Mouse (Mus musculus) midbrain, embryonic 14.5 days (tissue): Measurements from ENCODE around the gene Ctnna2. TPM values are rescaled to one million over a fixed set of nuclear protein-coding genes. Genes with fewer than 3 reads are reported as not detected.

Experiments used
- ATAC-seq: fragments of 200-750 bp; cut with Nextera tagmentation; 2 replicates; pipeline ENCODE4 v1.8.0; 2017; ENCODE audit warnings: moderate number of reproducible peaks, moderate library complexity; ENCODE audit not compliant: low FRiP score, low TSS enrichment
- DNase-seq: peaks from one replicate; pipeline ENCODE4 v3.0.0-alpha.2; 2015
- H3K27ac ChIP-seq: fragments of 300-500 bp; sonication (generic); replicated peaks from 2 replicates; pipeline ENCODE4 v1.5.1; 2014; ENCODE audit warnings: mild to moderate bottlenecking, low read depth, low read length, moderate library complexity
- H3K27me3 ChIP-seq: fragments of 300-500 bp; sonication (generic); 2 replicates; pipeline ENCODE4 v1.6.1; 2014; ENCODE audit warnings: low read length, control low read depth, mixed read lengths; ENCODE audit not compliant: control insufficient read depth, insufficient read depth
- H3K36me3 ChIP-seq: fragments of 300-500 bp; sonication (generic); 2 replicates; pipeline ENCODE4 v1.6.1; 2014; ENCODE audit warnings: low read length, control low read depth; ENCODE audit not compliant: control insufficient read depth, insufficient read depth
- H3K4me1 ChIP-seq: fragments of 300-500 bp; sonication (generic); 2 replicates; pipeline ENCODE4 v1.6.1; 2014; ENCODE audit warnings: mild to moderate bottlenecking, antibody characterized with exemption, low read length, control low read depth; ENCODE audit not compliant: control insufficient read depth, insufficient read depth
- H3K4me2 ChIP-seq: fragments of 300-500 bp; sonication (generic); 2 replicates; pipeline ENCODE4 v1.6.1; 2014; ENCODE audit warnings: mild to moderate bottlenecking, low read length, moderate library complexity
- H3K4me3 ChIP-seq: fragments of 300-500 bp; sonication (generic); replicated peaks from 2 replicates; pipeline ENCODE4 v1.5.1; 2014; ENCODE audit warnings: low read depth, low read length
- H3K9ac ChIP-seq: fragments of 300-500 bp; sonication (generic); replicated peaks from 2 replicates; pipeline ENCODE4 v1.6.1; 2014; ENCODE audit warnings: mild to moderate bottlenecking, low read length, moderate library complexity
- H3K9me3 ChIP-seq: fragments of 300-500 bp; sonication (generic); 2 replicates; pipeline ENCODE4 v1.6.1; 2016; ENCODE audit warnings: low read length, control low read depth, mixed read lengths; ENCODE audit not compliant: control insufficient read depth
- WGBS: fragments of 180-500 bp; shearing (Covaris S2); extraction: QIAGEN DNeasy Blood & Tissue Kit; methylation state at CpG from one replicate; pipeline ENCODE4 v1.1.7; 2014; 5-methylcytosine and 5-hydroxymethylcytosine counted together
- polyA plus RNA-seq: library from polyadenylated mRNA; unstranded; fragments of >200 nt; fragmentation: Nextera tagmentation; extraction: Ambion mirVana; gene quantifications from 2 replicates; pipeline ENCODE4 v1.2.1, GENCODE M21; 2014

The Ctnna2 gene
- polyA plus RNA-seq, 1 experiment from 2014 or later = 141 TPM

DNA sequence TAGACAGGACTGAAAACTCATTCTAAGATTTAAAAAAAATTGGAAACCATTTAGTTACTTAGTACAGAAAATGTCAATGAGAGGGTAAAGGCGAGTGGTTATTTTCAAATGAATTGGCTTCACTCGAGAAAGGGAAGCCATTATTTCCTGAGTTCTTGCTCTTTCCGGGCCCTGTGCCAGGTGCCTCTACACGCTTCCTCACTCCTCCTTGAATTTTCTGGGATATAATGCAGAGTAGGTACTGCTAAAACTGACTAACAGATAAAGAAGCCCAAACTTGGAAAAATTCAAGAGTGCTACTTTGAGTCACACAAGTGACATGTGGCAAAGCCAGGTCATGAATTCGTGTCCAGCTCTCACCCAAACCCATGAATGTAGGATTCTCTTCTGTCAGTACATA lies 606.4 kb downstream of the Ctnna2 start:
- DNase-seq = peak; percentile 23
- Histone ChIP-seq H3K9ac (no peak overlapping the region), H3K4me1 (no peaks in the 10 kb centered on the region), H3K9me3 (no peaks in the 10 kb centered on the region), H3K4me3 (no peak overlapping the region), H3K27me3 (no peaks in the 10 kb centered on the region), H3K36me3 (no peaks in the 10 kb centered on the region), H3K27ac (no peak overlapping the region), H3K4me2 (no peak overlapping the region)
- WGBS = 80% methylated on average over 5 of the region's 5 CpGs
- no peak for ATAC-seq

DNA sequence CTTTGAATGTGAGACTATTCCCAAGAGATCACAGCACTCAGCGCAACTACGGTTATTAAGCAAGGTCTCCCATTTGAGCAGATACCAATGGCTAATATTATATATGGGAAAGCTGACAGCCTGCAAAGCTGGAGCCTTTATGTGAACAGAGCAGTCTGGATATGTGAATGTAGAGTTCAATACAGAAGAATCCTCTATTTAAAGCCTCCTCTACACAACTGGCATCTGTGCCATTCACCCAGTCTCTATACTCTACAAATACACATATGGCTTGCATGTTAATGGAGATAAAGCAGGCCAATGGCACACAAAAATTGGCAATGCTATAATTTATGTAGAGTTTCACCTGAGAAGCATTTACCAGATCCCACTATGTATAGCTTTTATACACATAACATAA lies 608.4 kb downstream of the Ctnna2 start:
- no peak overlapping the region for H3K9ac ChIP-seq

DNA sequence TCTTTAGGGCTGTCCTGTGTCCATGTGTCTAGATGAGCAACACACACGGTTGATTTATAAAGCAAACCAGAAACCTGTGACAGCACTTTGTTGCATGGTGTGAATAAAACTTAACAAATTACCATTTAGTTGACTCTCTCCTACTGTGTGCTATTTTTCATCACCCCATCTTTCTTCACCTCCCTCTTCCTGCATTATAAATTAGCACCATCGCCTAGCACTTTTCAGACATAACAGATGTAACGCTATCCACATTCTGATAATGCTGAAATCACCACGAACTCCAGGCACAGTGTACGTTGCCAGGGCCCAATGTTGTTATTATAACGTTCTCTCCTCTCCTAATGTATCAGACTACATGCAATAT lies 621.0 kb downstream of the Ctnna2 start:
- H3K27ac ChIP-seq = no peak overlapping the region

More for the DNA sequence above, 608.4 kb downstream of the Ctnna2 start:
- DNase-seq (no peak), ATAC-seq (no peak)
- WGBS = 80% methylated on average over 2 of the region's 2 CpGs
- H3K9me3 ChIP-seq = no peaks in the 10 kb centered on the region
- H3K36me3 ChIP-seq = no peaks in the 10 kb centered on the region
- H3K4me3 ChIP-seq = no peak overlapping the region
- no peak overlapping the region for H3K27ac ChIP-seq
- H3K27me3 ChIP-seq = no peaks in the 10 kb centered on the region
- H3K4me2 ChIP-seq = no peak overlapping the region
- H3K4me1 ChIP-seq = no peaks in the 10 kb centered on the region

DNA sequence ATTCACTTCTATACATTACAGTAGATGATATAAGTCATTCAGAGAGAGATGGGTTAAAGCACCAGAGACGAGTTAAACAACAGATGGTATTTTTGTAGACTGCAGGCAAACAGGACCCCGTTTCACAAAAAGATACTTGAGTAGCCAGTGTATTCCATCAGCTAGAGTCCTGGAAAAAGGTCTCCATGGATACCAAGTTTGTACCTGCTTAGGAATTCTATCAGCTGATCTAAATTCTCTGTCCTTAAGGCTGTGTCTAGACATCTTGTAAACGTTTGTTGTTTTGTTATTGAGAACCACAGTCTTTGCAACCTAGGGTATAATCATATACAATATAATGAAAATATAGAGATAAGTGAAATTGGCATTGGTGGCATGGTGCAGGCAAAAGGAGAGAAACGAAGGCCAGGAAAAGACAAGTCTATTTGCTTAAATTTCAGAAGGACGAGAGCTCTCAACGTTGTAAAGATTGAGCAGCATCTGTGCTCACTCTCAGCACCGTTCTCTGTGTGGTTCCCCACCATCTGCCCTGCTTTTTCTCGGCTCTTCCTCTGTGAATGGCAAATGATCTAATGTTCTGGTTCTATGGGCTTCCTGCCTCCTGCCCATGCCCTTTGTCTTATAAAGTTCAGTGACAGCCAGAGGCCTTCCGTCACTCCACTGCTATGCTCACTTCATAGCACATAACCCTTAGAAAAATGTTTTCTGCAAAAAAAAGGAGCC lies 621.6 kb downstream of the Ctnna2 start:
- no peak overlapping the region for H3K4me3 ChIP-seq
- no peaks in the 10 kb centered on the region for H3K9me3 ChIP-seq
- H3K4me2 ChIP-seq = no peak overlapping the region
- no peak overlapping the region for H3K9ac ChIP-seq
- H3K36me3 ChIP-seq = no peaks in the 10 kb centered on the region
- no peak overlapping the region for H3K27ac ChIP-seq
- ATAC-seq (no peak), DNase-seq (peak; percentile 13)
- 0 out of 2 replicates have a peak, but pooled peaks cover 3% of the 10 kb centered on the region for H3K4me1 ChIP-seq
- no peaks in the 10 kb centered on the region for H3K27me3 ChIP-seq
- WGBS = 55% methylated on average over 9 of the region's 9 CpGs

More for the DNA sequence above, 621.0 kb downstream of the Ctnna2 start:
- WGBS = 86% methylated on average over 6 of the region's 6 CpGs
- DNase-seq = no peak
- Histone ChIP-seq H3K27me3 (no peaks in the 10 kb centered on the region), H3K9me3 (no peaks in the 10 kb centered on the region), H3K9ac (no peak overlapping the region), H3K4me1 (0 out of 2 replicates have a peak, but pooled peaks cover 3% of the 10 kb centered on the region), H3K4me2 (no peak overlapping the region), H3K4me3 (no peak overlapping the region), H3K36me3 (no peaks in the 10 kb centered on the region)
- ATAC-seq = no peak

DNA sequence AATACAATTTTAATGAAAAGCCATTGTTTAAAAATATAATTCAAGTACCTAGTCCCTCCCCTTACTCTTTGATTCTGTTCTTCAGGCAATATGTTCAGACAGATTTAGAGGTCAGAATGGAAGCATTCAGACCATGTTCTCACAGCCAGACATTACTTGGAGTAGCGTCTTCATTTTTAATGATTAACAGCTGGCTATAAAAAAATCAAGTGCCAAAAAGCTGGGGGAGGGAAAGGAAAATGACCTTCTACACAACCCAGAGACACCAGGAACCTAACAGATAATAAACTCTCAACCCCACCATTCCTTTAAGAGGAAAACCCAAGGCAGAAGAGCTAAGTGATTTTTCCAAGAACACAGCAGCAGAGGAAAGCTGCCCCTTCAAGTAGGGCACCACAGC lies 624.7 kb downstream of the Ctnna2 start:
- 61% methylated on average over 1 of the region's 1 CpGs for WGBS

DNA sequence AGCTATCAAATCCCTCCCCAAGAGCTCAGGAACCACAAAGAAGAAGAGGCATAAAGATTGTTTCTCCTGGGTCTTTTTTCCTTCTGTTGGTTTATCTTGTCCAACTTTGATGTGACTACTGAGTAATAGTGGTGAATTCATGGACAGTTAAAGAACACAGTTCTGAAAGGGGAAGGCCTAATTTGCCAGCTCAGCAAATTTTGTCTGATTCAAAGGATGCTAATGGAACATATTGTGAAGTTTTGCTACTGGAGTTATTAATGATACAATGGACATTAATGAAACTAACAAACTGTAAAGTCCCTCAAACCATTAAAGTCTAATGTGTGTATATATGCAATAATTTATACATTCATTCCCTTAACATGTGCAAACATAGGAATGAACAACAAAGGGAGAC lies 635.7 kb downstream of the Ctnna2 start:
- Histone ChIP-seq H3K4me3 (no peak overlapping the region), H3K36me3 (no peaks in the 10 kb centered on the region), H3K9me3 (no peaks in the 10 kb centered on the region), H3K4me2 (no peak overlapping the region), H3K9ac (no peak overlapping the region), H3K4me1 (no peaks in the 10 kb centered on the region), H3K27me3 (no peaks in the 10 kb centered on the region), H3K27ac (no peak overlapping the region)
- ATAC-seq = no peak
- no peak for DNase-seq

More for the DNA sequence above, 624.7 kb downstream of the Ctnna2 start:
- Histone ChIP-seq H3K4me1 (0 out of 2 replicates have a peak, but pooled peaks cover 3% of the 10 kb centered on the region), H3K36me3 (no peaks in the 10 kb centered on the region), H3K4me2 (no peak overlapping the region), H3K4me3 (no peak overlapping the region), H3K9me3 (no peaks in the 10 kb centered on the region), H3K27me3 (no peaks in the 10 kb centered on the region), H3K27ac (no peak overlapping the region), H3K9ac (no peak overlapping the region)
- no peak for DNase-seq
- ATAC-seq = no peak

DNA sequence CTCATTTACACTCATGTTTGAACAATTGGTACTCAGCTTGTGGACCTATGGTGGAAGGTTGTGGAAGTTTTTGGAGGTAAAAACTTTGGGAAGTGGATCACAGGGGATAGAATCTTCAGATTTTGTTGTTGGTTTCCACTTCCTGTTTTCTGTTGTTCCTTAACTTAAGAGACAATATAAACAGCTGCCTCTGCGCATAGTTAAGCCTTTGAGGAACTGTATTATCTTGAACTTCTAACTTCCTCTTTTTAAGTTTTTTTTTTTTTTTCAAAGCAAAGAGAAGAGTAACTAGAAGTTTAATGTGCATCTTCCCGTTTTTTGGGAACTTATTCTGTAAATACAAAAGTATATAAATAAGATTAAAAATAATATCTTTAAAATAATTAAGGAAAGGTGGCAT lies 644.0 kb downstream of the Ctnna2 start:
- Histone ChIP-seq H3K27ac (no peak overlapping the region), H3K9ac (no peak overlapping the region), H3K4me3 (no peak overlapping the region), H3K9me3 (no peaks in the 10 kb centered on the region), H3K36me3 (no peaks in the 10 kb centered on the region), H3K4me1 (no peaks in the 10 kb centered on the region), H3K27me3 (no peaks in the 10 kb centered on the region), H3K4me2 (no peak overlapping the region)
- 87% methylated on average over 2 of the region's 2 CpGs for WGBS
- ATAC-seq = no peak
- no peak for DNase-seq

DNA sequence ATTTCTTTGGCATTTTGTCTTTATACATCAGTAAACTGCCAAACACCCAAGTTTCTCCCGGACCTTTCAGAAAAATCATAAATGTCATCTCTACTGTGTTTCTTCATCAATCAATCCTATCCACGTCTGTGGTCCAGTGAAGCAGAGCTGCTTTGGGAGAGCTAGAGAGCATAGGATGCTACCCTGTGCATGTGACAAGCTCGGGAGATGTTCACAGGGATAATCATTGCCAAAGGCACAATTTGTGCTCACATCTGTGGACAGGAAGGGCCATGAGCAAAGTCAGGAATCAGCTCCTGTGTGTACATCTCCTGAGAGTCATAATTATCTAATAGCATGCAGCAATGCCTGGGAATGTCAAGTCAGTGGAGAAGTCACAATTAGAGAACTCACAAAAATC lies 654.8 kb downstream of the Ctnna2 start:
- H3K9ac ChIP-seq = no peak overlapping the region
- H3K27me3 ChIP-seq = no peaks in the 10 kb centered on the region
- H3K4me3 ChIP-seq = no peak overlapping the region
- ATAC-seq (no peak), DNase-seq (no peak)
- WGBS = 69% methylated on average over 3 of the region's 3 CpGs
- 0 out of 2 replicates have a peak overlapping the region, but pooled peaks have one; percentile 20 for H3K27ac ChIP-seq
- no peak overlapping the region for H3K4me2 ChIP-seq
- H3K36me3 ChIP-seq = no peaks in the 10 kb centered on the region
- no peaks in the 10 kb centered on the region for H3K4me1 ChIP-seq
- no peaks in the 10 kb centered on the region for H3K9me3 ChIP-seq

DNA sequence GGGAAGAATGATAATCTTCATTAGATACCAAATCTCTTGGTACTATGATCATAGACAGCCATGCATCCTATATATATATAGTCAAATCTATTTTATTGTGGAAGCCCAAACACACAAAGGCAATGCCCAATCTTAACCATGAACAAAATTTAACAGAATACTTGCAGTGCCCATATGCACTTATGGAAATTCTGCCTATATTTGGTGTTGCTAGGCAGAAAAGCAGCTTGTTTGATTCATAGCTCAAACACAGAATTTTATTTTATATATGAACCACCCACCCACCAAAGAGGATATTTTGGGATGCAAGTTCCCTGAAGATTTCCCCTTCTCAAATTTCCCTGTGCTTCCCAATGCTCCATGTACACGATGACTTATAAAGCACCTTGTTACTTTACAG lies 655.2 kb downstream of the Ctnna2 start:
- no peak overlapping the region for H3K4me3 ChIP-seq
- no peaks in the 10 kb centered on the region for H3K4me1 ChIP-seq
- no peak overlapping the region for H3K9ac ChIP-seq
- no peaks in the 10 kb centered on the region for H3K27me3 ChIP-seq
- WGBS = 93% methylated on average over 1 of the region's 1 CpGs
- no peak for ATAC-seq
- no peaks in the 10 kb centered on the region for H3K9me3 ChIP-seq
- 0 out of 2 replicates have a peak overlapping the region, but pooled peaks have one; percentile 20 for H3K27ac ChIP-seq
- H3K36me3 ChIP-seq = no peaks in the 10 kb centered on the region
- no peak overlapping the region for H3K4me2 ChIP-seq
- no peak for DNase-seq
